Comparison of ENCODE assay signal across 7 mouse cellular contexts in genomic region chr5:142767937-142768336, GRCm38 (mm10). TPM values are rescaled to one million over a fixed set of nuclear protein-coding genes. Genes with fewer than 3 reads are reported as not detected.
DNase-seq lines count a peak whose midpoint lies in the region; ATAC-seq and TF ChIP-seq lines count a peak whose summit lies in the region.

No protein-coding gene starts in this region.

- peaks cover 18% of the 10 kb centered on the region; the same call in 1 of the 2 replicates for H3K36me3 ChIP-seq in ES-E14 (ENCODE audit: control insufficient read depth, insufficient read depth, low read length, poor library complexity, severe bottlenecking)

- 47% methylated on average over 7 of the region's 7 CpGs for WGBS in bone marrow, adult 2 months

- no peak overlapping the region for H3K27ac ChIP-seq in ES-E14 (ENCODE audit: insufficient read depth, low read depth, low read length, poor library complexity, severe bottlenecking)
- H3K27ac ChIP-seq in bone marrow, adult 2 months (ENCODE audit: control insufficient read depth, insufficient read depth, low read depth, low read length, poor library complexity) = no peak overlapping the region

- in situ Hi-C loops in ES-E14 (cut with MboI; ENCODE audit: low sequenced_read_pairs in 2 of 2, unreplicated experiment in 2 of 2) = no loop called here

- H3K9ac ChIP-seq in ES-E14 (ENCODE audit: insufficient read depth, low read depth, low read length, poor library complexity, severe bottlenecking) = no peak overlapping the region

- peak; percentile 53 for TF ChIP-seq CTCF in bone marrow, adult 2 months (IDR thresholded peaks at IDR 0.05; ENCODE audit: control insufficient read depth, insufficient read depth, low read length)

- ATAC-seq in hematopoietic stem cell, adult 5-6 weeks (replicated peaks in 1 of 2; ENCODE audit: insufficient read depth in 1 of 2, low FRiP score in 2 of 2, low TSS enrichment in 1 of 2, low read depth in 1 of 2, poor library complexity in 2 of 2, severe bottlenecking in 2 of 2) = peak; percentile 59 to 74; a peak in 3 of 4 replicates
- peak; percentile 85 for ATAC-seq in megakaryocyte, adult 5-6 weeks (ENCODE audit: poor library complexity, severe bottlenecking)

- H3K9me3 ChIP-seq in ES-E14 (ENCODE audit: control insufficient read depth, insufficient read depth, low read depth, low read length) = no peaks in the 10 kb centered on the region

- no peak overlapping the region for H3K4me3 ChIP-seq in ES-E14 (ENCODE audit: insufficient read depth in 1 of 2, low read depth in 1 of 2, low read length in 2 of 2, poor library complexity in 1 of 2, severe bottlenecking in 1 of 2)
- H3K4me3 ChIP-seq in bone marrow, adult 2 months (replicated peaks; ENCODE audit: control insufficient read depth, low read depth, low read length) = no peak overlapping the region

- DNase-seq in ES-E14 (ENCODE audit: low read depth, low spot score) = no peak
- DNase-seq in fibroblast of lung, adult 2 months (ENCODE audit: low read depth) = peak; percentile 52
- peak; percentile 83 for DNase-seq in layer of hippocampus, adult 9-10 months (ENCODE audit: low spot score)
- peak; percentile 63 for DNase-seq in right cerebral cortex, postnatal 14 days

- TF ChIP-seq POLR2A in bone marrow, adult 2 months (IDR thresholded peaks at IDR 0.05; ENCODE audit: borderline replicate concordance, control insufficient read depth, low read depth, low read length) = no peak

- H3K4me1 ChIP-seq in ES-E14 (ENCODE audit: control insufficient read depth in 2 of 2, insufficient read depth in 2 of 2, low read length in 2 of 2, poor library complexity in 1 of 2) = peaks cover 11 to 20% of the 10 kb centered on the region in 2 experiments
- no peaks in the 10 kb centered on the region; the same call in 1 of the 2 replicates for H3K4me1 ChIP-seq in bone marrow, adult 2 months (ENCODE audit: control insufficient read depth, insufficient read depth, low read length)

TF ChIP-seq in ES-E14, 5 proteins besides CTCF, POLR2A, EP300 and RAD21:
- peak; percentile 86 for TF ChIP-seq ZNF384 (IDR thresholded peaks at IDR 0.05; ENCODE audit: low read depth, low read length)
- TF ChIP-seq CHD2 (IDR thresholded peaks at IDR 0.05; ENCODE audit: low read depth, low read length) = no peak
- peak; percentile 50 for TF ChIP-seq ZC3H11A (IDR thresholded peaks at IDR 0.05; ENCODE audit: borderline replicate concordance, low read depth, low read length)

RNA-seq across cellular contexts. Expression of gene Tnrc18, which starts 49.5 kb away (rescaled TPM):
- total RNA-seq in ES-E14 (2012; rRNA removed) = 12.9 and 20.7 TPM in 2 replicates
- 24.3 and 57.5 TPM in 2 replicates for polyA plus RNA-seq in bone marrow, adult 2 months (2011; ENCODE audit: insufficient read depth, insufficient read length, low replicate concordance, missing spikeins)
- total RNA-seq in hematopoietic stem cell, adult 5-6 weeks (2017) = 12.9 and 21.4 TPM in 2 replicates
- 28.2 and 38.6 TPM in 2 replicates for total RNA-seq in megakaryocyte, adult 5-6 weeks (2015)
- total RNA-seq in megakaryocyte, adult 5-6 weeks (2017) = 20.0 and 20.4 TPM in 2 replicates
